Mouse (Mus musculus) limb, embryonic 12.5 days (tissue): Measurements from ENCODE around the gene Ddost. TPM values are rescaled to one million over a fixed set of nuclear protein-coding genes. Genes with fewer than 3 reads are reported as not detected.

ENCODE experiments used
- ATAC-seq: fragments of 200-750 bp; cut with Nextera tagmentation; 2 replicates; pipeline ENCODE4 v1.8.0; 2017; ENCODE audit warnings: low read depth, moderate TSS enrichment; ENCODE audit not compliant: insufficient number of reproducible peaks, insufficient read depth, low FRiP score, low TSS enrichment
- H3K27ac ChIP-seq: fragments of 300-500 bp; sonication (generic); 2 replicates; pipeline ENCODE4 v1.5.1; 2016; ENCODE audit warnings: mild to moderate bottlenecking, moderate library complexity
- H3K27me3 ChIP-seq: fragments of 300-500 bp; sonication (generic); 2 replicates; pipeline ENCODE4 v1.6.1; 2016; ENCODE audit warnings: mild to moderate bottlenecking, moderate library complexity
- H3K36me3 ChIP-seq: fragments of 300-500 bp; sonication (generic); 2 replicates; pipeline ENCODE4 v1.6.1; 2016; ENCODE audit warnings: mild to moderate bottlenecking, moderate library complexity
- H3K4me1 ChIP-seq: fragments of 300-500 bp; sonication (generic); replicated peaks from 2 replicates; pipeline ENCODE4 v1.6.1; 2016
- H3K4me2 ChIP-seq: fragments of 300-500 bp; sonication (generic); 2 replicates; pipeline ENCODE4 v1.6.1; 2016; ENCODE audit warnings: mild to moderate bottlenecking, moderate library complexity
- H3K4me3 ChIP-seq: fragments of 300-500 bp; sonication (generic); replicated peaks from 2 replicates; pipeline ENCODE4 v1.5.1; 2016; ENCODE audit warnings: mild to moderate bottlenecking
- H3K9ac ChIP-seq: fragments of 300-500 bp; sonication (generic); replicated peaks from 2 replicates; pipeline ENCODE4 v1.6.1; 2016; ENCODE audit warnings: mild to moderate bottlenecking, moderate library complexity
- H3K9me3 ChIP-seq: fragments of 300-500 bp; sonication (generic); 2 replicates; pipeline ENCODE4 v1.6.1; 2016; ENCODE audit warnings: mild to moderate bottlenecking, moderate library complexity
- WGBS: fragments of 180-500 bp; shearing (Covaris S2); methylation state at CpG from one replicate; pipeline ENCODE4 v1.1.7; 2016; 5-methylcytosine and 5-hydroxymethylcytosine counted together
- polyA plus RNA-seq: library from polyadenylated mRNA; unstranded; fragments of >200 nt; fragmentation: Nextera tagmentation; extraction: Ambion mirVana; gene quantifications from 2 replicates; pipeline ENCODE4 v1.2.1, GENCODE M21; 2016

The Ddost gene
- polyA plus RNA-seq, 1 experiment from 2014 or later = 289 TPM

GRCm38 (mm10) chr4:138288691-138289090, 15.8 kb upstream of the Ddost start:
- 86% methylated on average over 7 of the region's 7 CpGs for WGBS
- Histone ChIP-seq H3K4me2 (no peak overlapping the region), H3K4me3 (no peak overlapping the region), H3K9me3 (no peaks in the 10 kb centered on the region), H3K36me3 (no peaks in the 10 kb centered on the region), H3K4me1 (no peaks in the 10 kb centered on the region), H3K27ac (no peak overlapping the region), H3K27me3 (peaks cover 4% of the 10 kb centered on the region; the same call in 1 of the 2 replicates), H3K9ac (no peak overlapping the region)
- ATAC-seq = no peak

GRCm38 (mm10) chr4:138292028-138292427, 12.5 kb upstream of the Ddost start:
- no peaks in the 10 kb centered on the region for H3K36me3 ChIP-seq
- no peaks in the 10 kb centered on the region for H3K4me1 ChIP-seq
- no peak overlapping the region for H3K27ac ChIP-seq
- H3K27me3 ChIP-seq = peaks cover 4% of the 10 kb centered on the region; the same call in 1 of the 2 replicates
- H3K4me2 ChIP-seq = no peak overlapping the region
- no peak overlapping the region for H3K9ac ChIP-seq
- WGBS = 88% methylated on average over 13 of the region's 13 CpGs
- no peak for ATAC-seq
- H3K9me3 ChIP-seq = no peaks in the 10 kb centered on the region
- no peak overlapping the region for H3K4me3 ChIP-seq

- peaks cover 4% of the 10 kb centered on the region; the same call in 1 of the 2 replicates for H3K27me3 ChIP-seq
- WGBS = 80% methylated on average over 18 of the region's 18 CpGs
- no peak overlapping the region for H3K9ac ChIP-seq
- H3K4me2 ChIP-seq = no peak overlapping the region
- no peak overlapping the region for H3K4me3 ChIP-seq
- ATAC-seq = no peak
- no peaks in the 10 kb centered on the region for H3K36me3 ChIP-seq
- no peaks in the 10 kb centered on the region for H3K9me3 ChIP-seq
- no peak overlapping the region for H3K27ac ChIP-seq
- H3K4me1 ChIP-seq = no peaks in the 10 kb centered on the region
Measured at GRCm38 (mm10) chr4:138293261-138293948, 11.1 kb upstream of the Ddost start.

- Histone ChIP-seq H3K27ac (no peak overlapping the region), H3K36me3 (no peaks in the 10 kb centered on the region), H3K27me3 (peaks cover 4% of the 10 kb centered on the region; the same call in 1 of the 2 replicates), H3K9me3 (no peaks in the 10 kb centered on the region), H3K4me1 (no peaks in the 10 kb centered on the region), H3K9ac (no peak overlapping the region), H3K4me3 (no peak overlapping the region), H3K4me2 (no peak overlapping the region)
- WGBS = 81% methylated on average over 10 of the region's 14 CpGs
- ATAC-seq = no peak
Measured at GRCm38 (mm10) chr4:138293949-138294550, 10.5 kb upstream of the Ddost start.

- ATAC-seq = no peak
- Histone ChIP-seq H3K27ac (no peak overlapping the region), H3K9ac (no peak overlapping the region), H3K4me1 (peaks cover 18% of the 10 kb centered on the region), H3K9me3 (0 out of 2 replicates have a peak, but pooled peaks cover 4% of the 10 kb centered on the region), H3K4me3 (no peak overlapping the region), H3K36me3 (no peaks in the 10 kb centered on the region), H3K4me2 (no peak overlapping the region), H3K27me3 (no peaks in the 10 kb centered on the region)
- WGBS = 84% methylated on average over 10 of the region's 10 CpGs
Measured at GRCm38 (mm10) chr4:138301271-138301780, 3.2 kb upstream of the Ddost start.

- no peak overlapping the region for H3K9ac ChIP-seq
- 0 out of 2 replicates have a peak overlapping the region, but pooled peaks have one; percentile 93 for H3K4me3 ChIP-seq
- H3K27me3 ChIP-seq = no peaks in the 10 kb centered on the region
- ATAC-seq = no peak
- no peak overlapping the region for H3K27ac ChIP-seq
- 0 out of 2 replicates have a peak, but pooled peaks cover 4% of the 10 kb centered on the region for H3K9me3 ChIP-seq
- peaks cover 15% of the 10 kb centered on the region for H3K36me3 ChIP-seq
- peaks cover 18% of the 10 kb centered on the region for H3K4me1 ChIP-seq
- H3K4me2 ChIP-seq = peak overlapping the region; percentile 87; the same call in 1 of the 2 replicates
- WGBS = 90% methylated on average over 3 of the region's 3 CpGs
Measured at GRCm38 (mm10) chr4:138303011-138303410, 1.5 kb upstream of the Ddost start.

GRCm38 (mm10) chr4:138303742-138304141, 788 bp upstream of the Ddost start:
- H3K4me1 ChIP-seq = peaks cover 18% of the 10 kb centered on the region
- H3K27me3 ChIP-seq = no peaks in the 10 kb centered on the region
- H3K27ac ChIP-seq = peak overlapping the region; percentile 69; the same call in 1 of the 2 replicates
- peaks cover 22% of the 10 kb centered on the region for H3K36me3 ChIP-seq
- 13% methylated on average over 18 of the region's 18 CpGs for WGBS
- H3K4me3 ChIP-seq = peak overlapping the region; percentile 93
- no peak for ATAC-seq
- H3K4me2 ChIP-seq = peak overlapping the region; percentile 87
- peak overlapping the region; percentile 80 for H3K9ac ChIP-seq
- 0 out of 2 replicates have a peak, but pooled peaks cover 4% of the 10 kb centered on the region for H3K9me3 ChIP-seq

GRCm38 (mm10) chr4:138307025-138307424, 2.5 kb downstream of the Ddost start:
- ATAC-seq = no peak
- Histone ChIP-seq H3K27ac (no peak overlapping the region), H3K9me3 (no peaks in the 10 kb centered on the region), H3K4me3 (no peak overlapping the region), H3K4me1 (peaks cover 18% of the 10 kb centered on the region), H3K36me3 (peaks cover 55% of the 10 kb centered on the region), H3K4me2 (no peak overlapping the region), H3K9ac (no peak overlapping the region), H3K27me3 (no peaks in the 10 kb centered on the region)
- WGBS = 89% methylated on average over 3 of the region's 3 CpGs

GRCm38 (mm10) chr4:138307739-138308138, 3.2 kb downstream of the Ddost start:
- H3K36me3 ChIP-seq = peaks cover 62% of the 10 kb centered on the region

GRCm38 (mm10) chr4:138310311-138310910, 5.9 kb downstream of the Ddost start:
- Histone ChIP-seq H3K9ac (no peak overlapping the region), H3K27me3 (no peaks in the 10 kb centered on the region), H3K9me3 (no peaks in the 10 kb centered on the region), H3K4me1 (peaks cover 7% of the 10 kb centered on the region), H3K36me3 (peaks cover 88% of the 10 kb centered on the region), H3K4me2 (no peak overlapping the region), H3K4me3 (no peak overlapping the region), H3K27ac (no peak overlapping the region)
- ATAC-seq = no peak
- 96% methylated on average over 19 of the region's 19 CpGs for WGBS

More at GRCm38 (mm10) chr4:138307739-138308138, 3.2 kb downstream of the Ddost start:
- Histone ChIP-seq H3K4me1 (peaks cover 18% of the 10 kb centered on the region), H3K9me3 (no peaks in the 10 kb centered on the region), H3K4me3 (no peak overlapping the region), H3K4me2 (no peak overlapping the region), H3K27me3 (no peaks in the 10 kb centered on the region), H3K27ac (no peak overlapping the region), H3K9ac (no peak overlapping the region)
- no peak for ATAC-seq
- WGBS = 91% methylated on average over 12 of the region's 12 CpGs

- no peak for ATAC-seq
- no peak overlapping the region for H3K4me3 ChIP-seq
- H3K27ac ChIP-seq = no peak overlapping the region
- WGBS = 62% methylated on average over 8 of the region's 8 CpGs
- no peak overlapping the region for H3K4me2 ChIP-seq
- no peak overlapping the region for H3K9ac ChIP-seq
- H3K9me3 ChIP-seq = peaks cover 4% of the 10 kb centered on the region
- H3K27me3 ChIP-seq = no peaks in the 10 kb centered on the region
- H3K36me3 ChIP-seq = peaks cover 98% of the 10 kb centered on the region
- H3K4me1 ChIP-seq = no peaks in the 10 kb centered on the region
Measured at GRCm38 (mm10) chr4:138311595-138311994, 7.1 kb downstream of the Ddost start.
